Mouse (Mus musculus): ENCODE data around the gene Stx1b. TPM values are rescaled to one million over a fixed set of nuclear protein-coding genes. Genes with fewer than 3 reads are reported as not detected.

Stx1b gene
- polyA plus RNA-seq, 1 experiment from 2014 or later, result 5.4 TPM

Other genes starting within 250 kb of the Stx1b start
- gene Ccdc189, start 236.0 kb downstream of the Stx1b start, polyA plus RNA-seq (2016; fragmentation: Nextera tagmentation; extraction: Ambion mirVana), result 14.4 and 16.9 TPM in 2 replicates
- 56.7 and 59.6 TPM in 2 replicates for gene Rnf40, start 235.8 kb downstream of the Stx1b start, polyA plus RNA-seq (2016; fragmentation: Nextera tagmentation; extraction: Ambion mirVana)
- gene Zfp629, start 208.8 kb downstream of the Stx1b start, polyA plus RNA-seq (2016; fragmentation: Nextera tagmentation; extraction: Ambion mirVana), result 32.2 and 37.1 TPM in 2 replicates
- gene Bcl7c, start 115.6 kb downstream of the Stx1b start, polyA plus RNA-seq (2016; fragmentation: Nextera tagmentation; extraction: Ambion mirVana), result 47.8 and 48.9 TPM in 2 replicates
- 5.1 and 5.2 TPM in 2 replicates for gene Ctf1, start 111.8 kb downstream of the Stx1b start, polyA plus RNA-seq (2016; fragmentation: Nextera tagmentation; extraction: Ambion mirVana)
- 0.22 and 0.36 TPM in 2 replicates for gene Ctf2, start 92.4 kb downstream of the Stx1b start, polyA plus RNA-seq (2016; fragmentation: Nextera tagmentation; extraction: Ambion mirVana)
- gene Fbxl19, start 80.0 kb downstream of the Stx1b start, polyA plus RNA-seq (2016; fragmentation: Nextera tagmentation; extraction: Ambion mirVana), result 7.9 and 8.3 TPM in 2 replicates
- gene Orai3, start 54.7 kb downstream of the Stx1b start, polyA plus RNA-seq (2016; fragmentation: Nextera tagmentation; extraction: Ambion mirVana), result 8.3 and 10.1 TPM in 2 replicates
- 13.4 and 14.7 TPM in 2 replicates for gene Setd1a, start 47.9 kb downstream of the Stx1b start, polyA plus RNA-seq (2016; fragmentation: Nextera tagmentation; extraction: Ambion mirVana)
- 0.35 TPM in 1 of 2 replicates, not detected in the other for gene Gm49388, start 38.9 kb downstream of the Stx1b start, polyA plus RNA-seq (2016; fragmentation: Nextera tagmentation; extraction: Ambion mirVana)
- gene Hsd3b7, start 23.9 kb downstream of the Stx1b start, polyA plus RNA-seq (2016; fragmentation: Nextera tagmentation; extraction: Ambion mirVana), result 5.0 and 7.2 TPM in 2 replicates
- 19.5 and 21.6 TPM in 2 replicates for gene Stx4a, start 255 bp downstream of the Stx1b start, polyA plus RNA-seq (2016; fragmentation: Nextera tagmentation; extraction: Ambion mirVana)
- 17.2 and 18.7 TPM in 2 replicates for gene Zfp646, start 51.7 kb upstream of the Stx1b start, polyA plus RNA-seq (2016; fragmentation: Nextera tagmentation; extraction: Ambion mirVana)
- 41.5 and 47.3 TPM in 2 replicates for gene Zfp668, start 52.3 kb upstream of the Stx1b start, polyA plus RNA-seq (2016; fragmentation: Nextera tagmentation; extraction: Ambion mirVana)
- 0.52 and 0.68 TPM in 2 replicates for gene Prss53, start 66.4 kb upstream of the Stx1b start, polyA plus RNA-seq (2016; fragmentation: Nextera tagmentation; extraction: Ambion mirVana)
- gene Gm21974, start 70.9 kb upstream of the Stx1b start, polyA plus RNA-seq (2016; fragmentation: Nextera tagmentation; extraction: Ambion mirVana), result not detected in 2 replicates
- 43.4 and 44.6 TPM in 2 replicates for gene Vkorc1, start 71.1 kb upstream of the Stx1b start, polyA plus RNA-seq (2016; fragmentation: Nextera tagmentation; extraction: Ambion mirVana)
- gene Bckdk, start 79.5 kb upstream of the Stx1b start, polyA plus RNA-seq (2016; fragmentation: Nextera tagmentation; extraction: Ambion mirVana), result 128 and 130 TPM in 2 replicates
- 51.1 and 52.4 TPM in 2 replicates for gene Kat8, start 88.0 kb upstream of the Stx1b start, polyA plus RNA-seq (2016; fragmentation: Nextera tagmentation; extraction: Ambion mirVana)
- gene Prss8, start 105.6 kb upstream of the Stx1b start, polyA plus RNA-seq (2016; fragmentation: Nextera tagmentation; extraction: Ambion mirVana), result 1.6 and 2.1 TPM in 2 replicates
- gene Prss36, start 122.2 kb upstream of the Stx1b start, polyA plus RNA-seq (2016; fragmentation: Nextera tagmentation; extraction: Ambion mirVana), result 11.0 and 13.0 TPM in 2 replicates
- gene Fus, start 142.9 kb upstream of the Stx1b start, polyA plus RNA-seq (2016; fragmentation: Nextera tagmentation; extraction: Ambion mirVana), result 336 and 358 TPM in 2 replicates
- 6.1 and 7.5 TPM in 2 replicates for gene Pycard, start 169.3 kb upstream of the Stx1b start, polyA plus RNA-seq (2016; fragmentation: Nextera tagmentation; extraction: Ambion mirVana)
- not detected in 2 replicates for gene Trim72, start 179.4 kb upstream of the Stx1b start, polyA plus RNA-seq (2016; fragmentation: Nextera tagmentation; extraction: Ambion mirVana)
- 0.48 and 0.68 TPM in 2 replicates for gene Itgam, start 238.1 kb upstream of the Stx1b start, polyA plus RNA-seq (2016; fragmentation: Nextera tagmentation; extraction: Ambion mirVana)
- not detected in 2 replicates for gene Gm49368, start 238.1 kb upstream of the Stx1b start, polyA plus RNA-seq (2016; fragmentation: Nextera tagmentation; extraction: Ambion mirVana)

Data from midbrain, embryonic 10.5 days (tissue).